Mouse (Mus musculus) hindbrain, embryonic 11.5 days (tissue): ENCODE results near the gene Casp8. TPM values are rescaled to one million over a fixed set of nuclear protein-coding genes. Genes with fewer than 3 reads are reported as not detected.
"Not testable (repeated sequence)": the region's sequence is repeated elsewhere in the genome, so short reads cannot be mapped to it uniquely, and the experiment has no call there.

Source experiments
- ATAC-seq: fragments of 200-750 bp; cut with Nextera tagmentation; 2 replicates; pipeline ENCODE4 v1.8.0; 2017; ENCODE audit warnings: mild to moderate bottlenecking, moderate TSS enrichment, moderate library complexity; ENCODE audit not compliant: low FRiP score
- DNase-seq: peaks from one replicate; pipeline ENCODE4 v3.0.0-alpha.2; 2015; ENCODE audit warnings: low spot score
- H3K27ac ChIP-seq: fragments of 300-500 bp; sonication (generic); 2 replicates; pipeline ENCODE4 v1.5.1; 2014; ENCODE audit warnings: mild to moderate bottlenecking, low read depth, low read length
- H3K27me3 ChIP-seq: fragments of 300-500 bp; sonication (generic); 2 replicates; pipeline ENCODE4 v1.6.1; 2014; ENCODE audit warnings: mild to moderate bottlenecking, low read length, moderate library complexity, mixed read lengths; ENCODE audit not compliant: control insufficient read depth, insufficient read depth
- H3K36me3 ChIP-seq: fragments of 300-500 bp; sonication (generic); 2 replicates; pipeline ENCODE4 v1.6.1; 2014; ENCODE audit warnings: mild to moderate bottlenecking, low read length, moderate library complexity, mixed read lengths; ENCODE audit not compliant: control insufficient read depth, insufficient read depth
- H3K4me1 ChIP-seq: fragments of 300-500 bp; sonication (generic); replicated peaks from 2 replicates; pipeline ENCODE4 v1.6.1; 2014; ENCODE audit warnings: low read length, mixed read lengths; ENCODE audit not compliant: control insufficient read depth, insufficient read depth
- H3K4me2 ChIP-seq: fragments of 300-500 bp; sonication (generic); replicated peaks from 2 replicates; pipeline ENCODE4 v1.6.1; 2014; ENCODE audit warnings: mild to moderate bottlenecking, low read depth, low read length
- H3K4me3 ChIP-seq: fragments of 300-500 bp; sonication (generic); 2 replicates; pipeline ENCODE4 v1.5.1; 2014; ENCODE audit warnings: low read depth, low read length
- H3K9ac ChIP-seq: fragments of 300-500 bp; sonication (generic); 2 replicates; pipeline ENCODE4 v1.6.1; 2014; ENCODE audit warnings: low read depth, low read length
- H3K9me3 ChIP-seq: fragments of 300-500 bp; sonication (generic); 2 replicates; pipeline ENCODE4 v1.6.1; 2016; ENCODE audit warnings: low read length; ENCODE audit not compliant: control insufficient read depth
- WGBS: fragments of 180-500 bp; shearing (Covaris S2); extraction: QIAGEN DNeasy Blood & Tissue Kit; methylation state at CpG from one replicate; pipeline ENCODE4 v1.1.7; 2014; 5-methylcytosine and 5-hydroxymethylcytosine counted together
- polyA plus RNA-seq: library from polyadenylated mRNA; unstranded; fragments of >200 nt; fragmentation: Nextera tagmentation; extraction: Ambion mirVana; gene quantifications from 2 replicates; pipeline ENCODE4 v1.2.1, GENCODE M21; 2014

Gene Casp8
- polyA plus RNA-seq, 1 experiment from 2014 or later, result 16.8 TPM

- DNase-seq, H3K27ac ChIP-seq, ATAC-seq, H3K36me3 ChIP-seq, H3K27me3 ChIP-seq, H3K9ac ChIP-seq, H3K4me2 ChIP-seq, H3K4me1 ChIP-seq, H3K9me3 ChIP-seq, H3K4me3 ChIP-seq: not testable (repeated sequence)
- 90% methylated on average over 13 of the region's 13 CpGs for whole genome bisulfite sequencing
Measured at GRCm38 (mm10) chr1:58859738-58860365, 64.7 kb downstream of the Casp8 start.

GRCm38 (mm10) chr1:58860586-58860985 is 65.4 kb downstream of the Casp8 start:
- not testable (repeated sequence) for H3K4me2 ChIP-seq, H3K9ac ChIP-seq, ATAC-seq, H3K9me3 ChIP-seq, H3K4me3 ChIP-seq, H3K36me3 ChIP-seq, H3K27me3 ChIP-seq, H3K27ac ChIP-seq, H3K4me1 ChIP-seq, DNase-seq
- 83% methylated on average over 3 of the region's 3 CpGs for WGBS

- H3K4me3 ChIP-seq, H3K9ac ChIP-seq, H3K27ac ChIP-seq, ATAC-seq, H3K4me1 ChIP-seq, H3K36me3 ChIP-seq, H3K4me2 ChIP-seq, DNase-seq, H3K27me3 ChIP-seq, H3K9me3 ChIP-seq: not testable (repeated sequence)
- WGBS, result 93% methylated on average over 4 of the region's 4 CpGs
Measured at GRCm38 (mm10) chr1:58876500-58876899, 81.3 kb downstream of the Casp8 start.

- H3K9me3 ChIP-seq, H3K9ac ChIP-seq, H3K27ac ChIP-seq, H3K4me1 ChIP-seq, H3K36me3 ChIP-seq, DNase-seq, H3K4me2 ChIP-seq, ATAC-seq, H3K27me3 ChIP-seq, H3K4me3 ChIP-seq: not testable (repeated sequence)
- 81% methylated on average over 2 of the region's 2 CpGs for WGBS
Measured at GRCm38 (mm10) chr1:58879291-58879690, 84.1 kb downstream of the Casp8 start.

GRCm38 (mm10) chr1:58883279-58883678 is 88.1 kb downstream of the Casp8 start:
- H3K27ac ChIP-seq, H3K27me3 ChIP-seq, H3K9me3 ChIP-seq, DNase-seq, ATAC-seq, H3K36me3 ChIP-seq, H3K4me3 ChIP-seq, H3K4me2 ChIP-seq, H3K9ac ChIP-seq, H3K4me1 ChIP-seq: not testable (repeated sequence)
- WGBS, result 90% methylated on average over 9 of the region's 9 CpGs

GRCm38 (mm10) chr1:58885646-58886045 is 90.5 kb downstream of the Casp8 start:
- Histone ChIP-seq H3K9ac (no peak overlapping the region), H3K4me1 (no peaks in the 10 kb centered on the region), H3K27ac (no peak overlapping the region), H3K9me3 (no peaks in the 10 kb centered on the region), H3K36me3 (no peaks in the 10 kb centered on the region), H3K4me2 (no peak overlapping the region), H3K4me3 (no peak overlapping the region), H3K27me3 (no peaks in the 10 kb centered on the region)
- no peak for ATAC-seq
- no peak for DNase-seq
- 76% methylated on average over 4 of the region's 4 CpGs for WGBS

- no peak overlapping the region for H3K4me3 ChIP-seq
- H3K36me3 ChIP-seq, result no peaks in the 10 kb centered on the region
- H3K27me3 ChIP-seq, result no peaks in the 10 kb centered on the region
- no peak overlapping the region for H3K9ac ChIP-seq
- H3K9me3 ChIP-seq, result no peaks in the 10 kb centered on the region
- ATAC-seq, result no peak
- no peak overlapping the region for H3K4me2 ChIP-seq
- H3K27ac ChIP-seq, result no peak overlapping the region
- WGBS, result 73% methylated on average over 5 of the region's 5 CpGs
- DNase-seq, result no peak
- H3K4me1 ChIP-seq, result no peaks in the 10 kb centered on the region
Measured at GRCm38 (mm10) chr1:58889826-58890546, 94.8 kb downstream of the Casp8 start.

GRCm38 (mm10) chr1:58890697-58891290 is 95.6 kb downstream of the Casp8 start:
- not testable (repeated sequence) for H3K4me1 ChIP-seq, H3K9me3 ChIP-seq, H3K36me3 ChIP-seq, H3K4me3 ChIP-seq, H3K4me2 ChIP-seq, H3K27ac ChIP-seq, DNase-seq, H3K27me3 ChIP-seq, ATAC-seq, H3K9ac ChIP-seq
- 60% methylated on average over 4 of the region's 5 CpGs for WGBS
